Mouse (Mus musculus): ENCODE measurements around the gene Rps27. TPM values are rescaled to one million over a fixed set of nuclear protein-coding genes. Genes with fewer than 3 reads are reported as not detected.
A peak's percentile ranks its signal among the peaks of the same experiment; 100 is the strongest.

Gene Rps27
- total and polyA plus RNA-seq, 3 experiments = 2,476 to 6,504 TPM; not detected in 1

DNA sequence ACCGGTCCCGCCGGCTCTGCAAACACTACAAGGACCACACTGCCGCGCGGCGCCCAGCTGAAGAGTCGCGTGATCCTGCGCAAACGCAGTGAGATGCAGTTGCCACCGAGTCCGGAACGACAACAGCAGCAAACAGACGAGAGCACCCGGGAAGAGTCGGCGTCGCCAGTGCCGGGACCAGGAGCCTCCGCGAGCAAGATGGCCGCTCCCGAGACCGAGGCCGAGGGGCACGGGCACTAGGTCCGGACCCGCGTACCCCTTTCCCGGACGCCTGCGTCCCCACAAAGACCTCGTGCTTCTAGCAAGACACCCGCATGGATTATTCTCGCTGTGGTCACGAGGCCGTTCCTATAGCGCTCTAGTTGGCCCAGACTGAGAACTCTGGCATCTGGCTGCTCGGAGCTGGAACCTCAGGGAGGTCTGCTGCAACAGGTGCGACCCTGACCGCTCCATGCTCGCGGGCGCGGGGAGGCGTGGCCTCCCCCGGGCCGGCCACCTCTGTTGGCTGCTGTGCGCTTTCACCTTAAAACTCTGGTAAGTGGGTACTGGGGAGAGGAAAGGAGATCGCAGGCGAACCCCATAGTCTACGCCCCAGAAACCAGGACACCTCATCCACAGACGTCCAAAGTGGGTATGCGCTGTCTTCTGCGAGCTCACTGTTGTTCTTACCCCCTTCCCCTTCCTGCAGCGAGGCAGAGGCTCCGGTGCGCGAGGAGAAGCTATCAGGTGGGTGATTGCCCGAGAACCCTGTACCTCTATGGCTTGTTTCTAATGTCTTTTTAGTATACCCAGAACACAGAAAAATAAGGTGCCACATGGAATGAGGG lies 18.3 kb upstream of the Rps27 start, which contains the start of gene Jtb:
TSS of gene Jtb (plus strand) at position 91 of the 827 bp plus-strand sequence.
- Histone ChIP-seq H3K4me3 (ENCODE audit: control insufficient read depth in 1 of 2, insufficient read depth in 1 of 2, low read depth in 2 of 2, low read length in 2 of 2) (peak within 1 kb of the TSS; percentile 66 to 79), H3K27ac (ENCODE audit: control insufficient read depth, low read depth, low read length) (peak within 1 kb of the TSS; percentile 80), H3K9ac (ENCODE audit: control insufficient read depth, low read depth, low read length, poor library complexity, severe bottlenecking) (peak within 1 kb of the TSS; percentile 83), H3K79me2 (ENCODE audit: control insufficient read depth, insufficient read depth, low read length, poor library complexity) (peaks cover 14% of the 10 kb centered on the region), H3K36me3 (ENCODE audit: control insufficient read depth in 1 of 2, insufficient read depth in 2 of 2, low read length in 2 of 2) (peaks cover 2 to 14% of the 10 kb centered on the region in 2 experiments; a peak in 3 of 4 replicates), H3K9me3 (replicated peaks; ENCODE audit: insufficient read depth, low read length) (no peaks in the 10 kb centered on the region), H3K4me1 (ENCODE audit: control insufficient read depth in 1 of 2, insufficient read depth in 2 of 2, low read length in 2 of 2) (peaks cover 7 to 10% of the 10 kb centered on the region in 2 experiments; a peak in 2 of 4 replicates), H3K27me3 (ENCODE audit: control insufficient read depth in 1 of 2, insufficient read depth in 2 of 2, low read length in 2 of 2) (no peaks in the 10 kb centered on the region)
- DNase-seq (ENCODE audit: low read depth, low spot score) = peak; percentile 99
- no peak for TF ChIP-seq ZC3H11A (IDR thresholded peaks at IDR 0.05; ENCODE audit: low read depth, low read length)
- TF ChIP-seq ETS1 (IDR thresholded peaks at IDR 0.05; ENCODE audit: low read depth, low read length) = peak; percentile 83
- TF ChIP-seq TBP (IDR thresholded peaks at IDR 0.05; ENCODE audit: low read depth, low read length) = peak; percentile 89
- TF ChIP-seq HCFC1 (IDR thresholded peaks at IDR 0.05; ENCODE audit: low read depth, low read length) = peak; percentile 98
- peak; percentile 35; the same call in 1 of the 2 replicates for TF ChIP-seq POLR2AphosphoS5 (IDR thresholded peaks at IDR 0.05; ENCODE audit: borderline replicate concordance, low read depth, low read length)
- TF ChIP-seq NRF1 (IDR thresholded peaks at IDR 0.05; ENCODE audit: insufficient read depth, low read depth, low read length, poor library complexity, severe bottlenecking) = peak; percentile 98
- peak; percentile 97 for TF ChIP-seq ELF1 (IDR thresholded peaks at IDR 0.05; ENCODE audit: low read depth, low read length)
- TF ChIP-seq CTCF (IDR thresholded peaks at IDR 0.05 in 2 of 3, conservative IDR thresholded peaks at IDR 0.05 in 1 of 3; ENCODE audit: control insufficient read depth in 1 of 3, insufficient read depth in 1 of 3, low read depth in 2 of 3, low read length in 3 of 3, poor library complexity in 1 of 3, severe bottlenecking in 1 of 3) = 0 out of 6 replicates have a peak, but pooled peaks of 1 of the 3 experiments have one; percentile 6
- TF ChIP-seq USF2 (IDR thresholded peaks at IDR 0.05; ENCODE audit: borderline replicate concordance in 1 of 2, insufficient read depth in 1 of 2, low read depth in 1 of 2, low read length in 2 of 2) = peak; percentile 25 to 73; a peak in 3 of 4 replicates
- TF ChIP-seq E2F4 (IDR thresholded peaks at IDR 0.05; ENCODE audit: borderline replicate concordance, low read depth, low read length) = no peak; the same call in 1 of the 2 replicates
- TF ChIP-seq JUND (IDR thresholded peaks at IDR 0.05; ENCODE audit: low read depth, low read length) = no peak
- peak; percentile 47; the same call in 1 of the 2 replicates for TF ChIP-seq MYB (IDR thresholded peaks at IDR 0.05; ENCODE audit: low read depth, low read length)
- peak; percentile 97 to 99; a peak in 3 of 4 replicates for TF ChIP-seq POLR2A (IDR thresholded peaks at IDR 0.05; ENCODE audit: control insufficient read depth in 1 of 2, insufficient read depth in 1 of 2, low read depth in 1 of 2, low read length in 2 of 2, poor library complexity in 1 of 2)
- no peak for TF ChIP-seq SMC3 (IDR thresholded peaks at IDR 0.05; ENCODE audit: low read depth, low read length)
- no peak for TF ChIP-seq GABPA (IDR thresholded peaks at IDR 0.05; ENCODE audit: low read depth, low read length)
- TF ChIP-seq CHD2 (IDR thresholded peaks at IDR 0.05; ENCODE audit: low read length) = peak; percentile 89
- TF ChIP-seq KAT2A (conservative IDR thresholded peaks at IDR 0.05; ENCODE audit: low read depth, low read length) = peak; percentile 99
- TF ChIP-seq MXI1 (IDR thresholded peaks at IDR 0.05; ENCODE audit: low read depth, low read length) = peak; percentile 91
- TF ChIP-seq MAX (IDR thresholded peaks at IDR 0.05; ENCODE audit: low read length) = peak; percentile 80; the same call in 1 of the 2 replicates
- no peak for TF ChIP-seq ZNF384 (IDR thresholded peaks at IDR 0.05; ENCODE audit: low read depth, low read length)
- TF ChIP-seq EP300 (IDR thresholded peaks at IDR 0.05; ENCODE audit: low read depth in 1 of 2, low read length in 2 of 2) = 0 out of 4 replicates have a peak, but pooled peaks of 1 of the 2 experiments have one; percentile 2
- no peak for TF ChIP-seq RCOR1 (IDR thresholded peaks at IDR 0.05; ENCODE audit: low read depth, low read length)
- TF ChIP-seq MYC (IDR thresholded peaks at IDR 0.05; ENCODE audit: low read depth, low read length) = peak; percentile 88
- TF ChIP-seq MEF2A (IDR thresholded peaks at IDR 0.05; ENCODE audit: extremely low read depth, insufficient replicate concordance, low read depth, low read length, poor library complexity, severe bottlenecking) = no peak
- TF ChIP-seq ZKSCAN1 (IDR thresholded peaks at IDR 0.05; ENCODE audit: low read depth, low read length) = no peak
- peak; percentile 99 for TF ChIP-seq BHLHE40 (IDR thresholded peaks at IDR 0.05; ENCODE audit: borderline replicate concordance, low read depth, low read length)
- TF ChIP-seq USF1 (IDR thresholded peaks at IDR 0.05; ENCODE audit: low read depth, low read length) = peak; percentile 98
- TF ChIP-seq UBTF (IDR thresholded peaks at IDR 0.05; ENCODE audit: borderline replicate concordance, insufficient read depth, low read depth, low read length) = peak; percentile 77; the same call in 1 of the 2 replicates
- TF ChIP-seq MAFK (IDR thresholded peaks at IDR 0.05; ENCODE audit: borderline replicate concordance, low read depth, low read length) = no peak
- TF ChIP-seq GATA1 (IDR thresholded peaks at IDR 0.05; ENCODE audit: low read depth, low read length) = no peak
- TF ChIP-seq NELFE (IDR thresholded peaks at IDR 0.05; ENCODE audit: low read depth, low read length) = peak; percentile 88
- no peak for TF ChIP-seq RAD21 (IDR thresholded peaks at IDR 0.05; ENCODE audit: low read depth, low read length)
- peak; percentile 87 for TF ChIP-seq TCF12 (IDR thresholded peaks at IDR 0.05; ENCODE audit: low read depth, low read length)
- TF ChIP-seq SIN3A (IDR thresholded peaks at IDR 0.05; ENCODE audit: low read length) = peak; percentile 99

All from MEL (cell line).